In the genomic region with DNA sequence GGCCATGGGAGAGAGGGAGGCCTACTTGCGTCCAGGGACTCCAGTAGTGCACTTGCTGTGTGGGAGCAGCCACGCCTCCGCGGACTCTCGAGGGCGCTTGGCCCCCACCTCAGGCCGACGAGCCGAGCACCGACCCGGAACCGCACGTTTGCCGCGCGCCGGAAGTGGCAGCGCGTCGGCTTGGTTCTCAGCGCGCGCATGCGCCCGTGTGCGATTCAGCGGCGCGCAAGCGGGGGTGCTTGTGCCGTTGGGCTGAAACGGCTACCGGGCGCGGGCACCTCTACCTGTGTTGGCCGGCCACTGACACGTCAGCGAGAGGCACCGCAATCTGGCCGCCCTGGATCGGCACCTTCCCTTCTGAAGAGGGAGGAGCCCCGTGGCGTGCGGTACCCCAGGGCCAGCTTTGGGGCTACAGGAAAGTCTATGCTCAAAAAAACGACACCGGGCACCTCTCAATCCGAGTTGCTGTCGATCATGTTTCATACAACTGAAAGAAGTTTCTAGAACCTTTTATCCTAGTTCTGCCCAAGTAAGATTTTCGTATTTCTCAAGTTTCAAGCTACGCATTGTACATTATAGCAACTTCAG, we compare ENCODE assay signal across 7 mouse cellular contexts. TPM values are rescaled to one million over a fixed set of nuclear protein-coding genes. Genes with fewer than 3 reads are reported as not detected.
A peak's percentile ranks its signal among the peaks of the same experiment; 100 is the strongest.
DNase-seq lines count a peak whose midpoint lies in the region; ATAC-seq lines count a peak whose summit lies in the region.

A gene (minus strand): TSS at position 142 of the 588 bp plus-strand sequence.

- H3K36me3 ChIP-seq in intestine, embryonic 16.5 days (ENCODE audit: control insufficient read depth, insufficient read depth, low read length): no peaks in the 10 kb centered on the region
- H3K36me3 ChIP-seq in midbrain, embryonic 11.5 days (ENCODE audit: control insufficient read depth, insufficient read depth, low read length): no peaks in the 10 kb centered on the region

- peak; percentile 99 for ATAC-seq in intestine, embryonic 16.5 days
- peak; percentile 99 for ATAC-seq in midbrain, embryonic 11.5 days (ENCODE audit: low FRiP score)

- under 1% methylated on average over 50 of the region's 50 CpGs for WGBS in intestine, embryonic 16.5 days
- 1% methylated on average over 50 of the region's 50 CpGs for WGBS in midbrain, embryonic 11.5 days

- H3K4me1 ChIP-seq in intestine, embryonic 16.5 days (ENCODE audit: control insufficient read depth, insufficient read depth, low read length): no peaks in the 10 kb centered on the region
- H3K4me1 ChIP-seq in midbrain, embryonic 11.5 days (ENCODE audit: control insufficient read depth, insufficient read depth, low read length): peaks cover 4% of the 10 kb centered on the region

- H3K27ac ChIP-seq in intestine, embryonic 16.5 days (ENCODE audit: low read length): peak within 1 kb of the TSS; percentile 96
- peak within 1 kb of the TSS; percentile 52 for H3K27ac ChIP-seq in midbrain, embryonic 11.5 days (ENCODE audit: low read depth, low read length)

- H3K9me3 ChIP-seq in intestine, embryonic 16.5 days (ENCODE audit: control insufficient read depth, low read length): no peaks in the 10 kb centered on the region
- no peaks in the 10 kb centered on the region for H3K9me3 ChIP-seq in midbrain, embryonic 11.5 days (ENCODE audit: control insufficient read depth, low read length)

- no peaks in the 10 kb centered on the region for H3K27me3 ChIP-seq in intestine, embryonic 16.5 days (replicated peaks; ENCODE audit: control insufficient read depth, insufficient read depth, low read length)
- H3K27me3 ChIP-seq in midbrain, embryonic 11.5 days (ENCODE audit: control insufficient read depth, insufficient read depth, low read length): no peaks in the 10 kb centered on the region

- peak; percentile 94 for DNase-seq in adrenal gland, adult 2 months
- DNase-seq in embryo, embryonic 11.5 days (ENCODE audit: low read depth, low spot score): peak; percentile 86
- peak; percentile 86 to 92 for DNase-seq in gastrocnemius, postnatal 4 days (ENCODE audit: low spot score in 2 of 2)
- DNase-seq in left cerebral cortex, postnatal 36 days (ENCODE audit: low spot score in 2 of 2): peak; percentile 88 to 91
- DNase-seq in midbrain, embryonic 11.5 days (ENCODE audit: low spot score, missing footprints): peak; percentile 99
- peak; percentile 92 for DNase-seq in skeletal muscle tissue, adult 2 months (ENCODE audit: low read depth, low spot score)

- H3K4me2 ChIP-seq in intestine, embryonic 16.5 days (ENCODE audit: low read depth, low read length): peak within 1 kb of the TSS; percentile 77
- H3K4me2 ChIP-seq in midbrain, embryonic 11.5 days: peak within 1 kb of the TSS; percentile 64

- H3K4me3 ChIP-seq in intestine, embryonic 16.5 days (ENCODE audit: low read length): peak within 1 kb of the TSS; percentile 97
- H3K4me3 ChIP-seq in midbrain, embryonic 11.5 days (ENCODE audit: low read depth, low read length): peak within 1 kb of the TSS; percentile 78

- intact Hi-C loops in left cerebral cortex, postnatal 36 days (cut with DNase I): loop anchor here (10.0 kb wide), 1 partner anchor 129 kb away; a partner anchor contains a TSS

- peak within 1 kb of the TSS; percentile 98 for H3K9ac ChIP-seq in intestine, embryonic 16.5 days (ENCODE audit: low read depth, low read length)
- H3K9ac ChIP-seq in midbrain, embryonic 11.5 days (ENCODE audit: low read length): peak within 1 kb of the TSS; percentile 94

RNA-seq across cellular contexts. Expression of the gene that starts here (rescaled TPM):
- 10 to 100 TPM; 26.5 to 26.9 TPM for total RNA-seq in adrenal gland, adult 2 months (2021)
- polyA plus RNA-seq in adrenal gland, adult 2 months (2012; rRNA removed): 4.0 and 7.3 TPM in 2 replicates
- 10 to 100 TPM; 19.9 to 24.8 TPM for total RNA-seq in gastrocnemius, postnatal 4 days (2021)
- polyA plus RNA-seq in intestine, embryonic 16.5 days (2015; fragmentation: Nextera tagmentation; extraction: Ambion mirVana): 29.9 and 30.4 TPM in 2 replicates
- 10 to 100 TPM; 24.1 to 37.1 TPM for total RNA-seq in left cerebral cortex, postnatal 36 days (2021)
- polyA plus RNA-seq in midbrain, embryonic 11.5 days (2014; fragmentation: Nextera tagmentation; extraction: Ambion mirVana): 34.4 and 39.3 TPM in 2 replicates

Comparison
In these comparisons a context has a peak if more than half of its experiments do, and no peak if none do; other contexts are left out.
1. Peak in every context shown above with its lines: DNase-seq, ATAC-seq, H3K4me3 ChIP-seq and H3K27ac ChIP-seq.